Mouse (Mus musculus) kidney, postnatal 14 days (tissue): Measurements from ENCODE around the gene Taf5l.
"Not testable (repeated sequence)": the region's sequence is repeated elsewhere in the genome, so short reads cannot be mapped to it uniquely, and the experiment has no call there.

ENCODE experiments used
- DNase-seq: peaks from one replicate; pipeline ENCODE4 v3.0.0; 2022; ENCODE audit warnings: mixed read lengths

Taf5l gene

GRCm38 (mm10) chr8:124021237-124022227 lies at the start of gene Taf5l, which contains the start of gene Urb2:
Taf5l (minus strand) TSS chr8:124021397.
Urb2 (plus strand) TSS chr8:124021508.
- DNase-seq = peak; percentile 96

GRCm38 (mm10) chr8:124070363-124071324 lies 49.4 kb upstream of the Taf5l start:
- peak; percentile 46 for DNase-seq

- no peak for DNase-seq
These were observed 46.0 kb upstream of the Taf5l start for GRCm38 (mm10) chr8:124067059-124067750.

GRCm38 (mm10) chr8:124066325-124067058 lies 45.3 kb upstream of the Taf5l start:
- peak; percentile 54 for DNase-seq

GRCm38 (mm10) chr8:124056832-124057655 lies 35.8 kb upstream of the Taf5l start:
- no peak for DNase-seq

- no peak for DNase-seq
These were observed 31.4 kb upstream of the Taf5l start for GRCm38 (mm10) chr8:124052568-124052967.

GRCm38 (mm10) chr8:124052110-124052509 lies 30.9 kb upstream of the Taf5l start:
- peak; percentile 74 for DNase-seq

GRCm38 (mm10) chr8:124045856-124046255 lies 24.7 kb upstream of the Taf5l start:
- DNase-seq = no peak

- DNase-seq = no peak
These were observed 23.7 kb upstream of the Taf5l start for GRCm38 (mm10) chr8:124044931-124045330.

- no peak for DNase-seq
These were observed 23.2 kb upstream of the Taf5l start for GRCm38 (mm10) chr8:124044421-124044820.

- no peak for DNase-seq
These were observed 21.0 kb upstream of the Taf5l start for GRCm38 (mm10) chr8:124042201-124042600.

GRCm38 (mm10) chr8:124039351-124039750 lies 18.2 kb upstream of the Taf5l start:
- DNase-seq = no peak

- no peak for DNase-seq
These were observed 16.9 kb upstream of the Taf5l start for GRCm38 (mm10) chr8:124038121-124038520.

GRCm38 (mm10) chr8:124033400-124033799 lies 12.2 kb upstream of the Taf5l start:
- no peak for DNase-seq

GRCm38 (mm10) chr8:124027831-124028230 lies 6.6 kb upstream of the Taf5l start:
- DNase-seq = no peak

GRCm38 (mm10) chr8:124026265-124026664 lies 5.1 kb upstream of the Taf5l start:
- not testable (repeated sequence) for DNase-seq

- DNase-seq = no peak
These were observed 559 bp downstream of the Taf5l start for GRCm38 (mm10) chr8:124020439-124021236.

GRCm38 (mm10) chr8:124019782-124020181 lies 1.4 kb downstream of the Taf5l start:
- DNase-seq = peak; percentile 21

GRCm38 (mm10) chr8:124014751-124015150 lies 6.4 kb downstream of the Taf5l start:
- DNase-seq = no peak

GRCm38 (mm10) chr8:124014299-124014698 lies 6.9 kb downstream of the Taf5l start:
- not testable (repeated sequence) for DNase-seq
